Mouse (Mus musculus) adrenal gland, adult (tissue): ENCODE data around the gene Upf3b.
"Not testable (repeated sequence)": the region's sequence is repeated elsewhere in the genome, so short reads cannot be mapped to it uniquely, and the experiment has no call there.

Experiments used
- DNase-seq, 2 experiments: peaks; one replicate each; pipeline ENCODE4 v3.0.0; 2022 to 2023; ENCODE audit warnings: low spot score in 1 of 2; ENCODE audit not compliant: inconsistent age in 2 of 2

The Upf3b gene

DNA sequence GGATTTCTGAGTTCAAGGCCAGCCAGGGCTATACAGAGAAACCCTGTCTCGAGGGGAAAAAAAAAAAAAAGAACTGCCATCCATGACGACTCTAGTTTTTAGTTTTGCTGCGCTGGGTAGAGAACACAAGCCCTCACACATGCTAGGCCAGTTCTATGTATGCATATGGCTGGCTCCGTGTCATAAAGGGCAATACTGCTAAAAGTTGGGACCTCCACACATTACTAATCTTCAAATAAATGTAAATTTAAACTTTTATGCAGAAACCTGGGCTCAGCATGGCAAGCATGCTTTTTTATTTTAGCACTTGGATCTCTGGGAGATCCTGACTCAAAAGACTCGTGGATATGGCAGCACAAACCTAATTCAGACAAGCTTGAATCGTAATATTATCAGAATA is 28.9 kb downstream of the Upf3b start:
- DNase-seq: no peak

DNA sequence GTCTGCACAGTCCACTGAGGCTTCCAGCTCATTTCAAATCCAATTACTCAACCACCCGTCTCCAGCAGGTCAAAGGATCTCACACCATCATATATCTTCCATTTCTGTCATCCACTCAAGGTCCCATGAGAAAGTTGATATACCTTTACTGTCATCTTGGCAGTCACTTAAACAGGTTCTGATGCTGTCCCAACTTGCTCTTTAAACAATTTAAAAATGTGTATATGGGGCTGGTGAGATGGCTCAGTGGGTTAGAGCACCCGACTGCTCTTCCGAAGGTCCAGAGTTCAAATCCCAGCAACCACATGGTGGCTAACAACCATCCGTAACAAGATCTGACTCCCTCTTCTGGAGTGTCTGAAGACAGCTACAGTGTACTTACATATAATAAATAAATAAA is 29.8 kb downstream of the Upf3b start:
- not testable (repeated sequence) for DNase-seq

DNA sequence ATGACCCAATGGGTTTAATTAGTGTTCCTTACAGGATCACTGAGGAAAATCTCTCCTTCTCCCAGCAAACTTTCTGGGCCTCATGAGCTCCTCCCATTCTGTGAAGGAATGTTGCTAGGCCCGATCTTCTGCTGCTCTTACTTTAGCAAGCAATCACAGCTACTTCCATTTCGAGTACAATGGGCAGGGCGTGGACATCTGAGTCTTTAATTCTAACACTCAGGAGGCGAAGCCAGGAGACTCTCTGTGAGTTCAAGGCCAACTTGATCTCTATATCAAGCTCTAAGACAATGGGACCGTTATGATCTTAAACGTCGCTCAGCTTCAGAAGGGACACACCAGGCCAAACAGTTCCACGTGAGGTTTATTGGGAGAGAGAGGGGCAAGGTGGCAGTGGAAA is 33.5 kb downstream of the Upf3b start:
- DNase-seq: no peak

- peak; percentile 34 to 85 for DNase-seq
Measured at GRCm38 (mm10) chrX:37074262-37074892, 35.7 kb downstream of the Upf3b start.

- DNase-seq: no peak
Measured at GRCm38 (mm10) chrX:37068766-37069165, 41.4 kb downstream of the Upf3b start.

GRCm38 (mm10) chrX:37067299-37067698 is 42.8 kb downstream of the Upf3b start:
- no peak for DNase-seq

GRCm38 (mm10) chrX:37063902-37064301 is 46.2 kb downstream of the Upf3b start:
- DNase-seq: no peak

DNA sequence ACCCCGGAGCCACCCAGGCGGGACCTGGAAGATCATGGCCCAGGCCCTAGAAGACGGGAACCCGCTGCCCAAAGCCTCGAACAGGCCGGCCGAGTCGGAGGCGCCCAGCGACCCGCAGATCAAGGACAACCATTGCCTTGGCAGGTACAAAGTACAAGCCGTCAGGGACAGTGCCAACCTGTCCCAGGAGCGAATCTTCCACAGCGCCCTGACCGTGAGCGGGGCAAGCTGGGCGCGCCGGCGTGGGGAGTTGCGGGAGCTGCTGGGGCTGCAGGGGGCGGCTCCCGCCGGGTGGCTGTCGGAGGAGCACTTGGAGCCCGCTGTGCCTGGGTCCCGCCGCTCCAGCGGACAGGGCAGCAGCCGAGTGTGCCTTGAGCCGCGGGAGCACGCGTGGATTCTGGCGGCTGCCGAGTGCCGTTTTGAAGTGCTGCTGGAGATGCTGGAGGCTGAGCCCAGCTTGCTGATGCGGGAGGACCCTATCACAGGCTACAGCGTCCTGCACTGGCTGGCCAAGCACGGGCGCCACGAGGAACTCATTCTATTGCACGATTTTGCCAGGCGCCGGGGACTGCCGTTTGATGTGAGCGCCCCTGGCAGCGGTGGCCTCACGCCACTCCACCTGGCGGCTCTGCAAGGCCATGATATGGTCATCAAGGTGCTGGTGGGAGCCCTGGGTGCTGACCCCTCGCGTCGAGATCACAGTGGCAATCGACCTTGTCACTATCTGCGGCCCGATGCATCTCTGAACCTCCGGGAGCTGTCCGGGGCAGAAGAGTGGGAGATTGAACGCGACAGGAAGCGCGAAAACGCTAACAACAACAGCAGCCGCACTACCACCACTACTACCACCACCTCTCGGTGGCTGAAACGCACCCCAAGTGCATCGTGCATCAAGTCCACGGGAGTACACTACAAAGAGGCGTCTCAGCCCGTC is 61.0 kb downstream of the Upf3b start:
- peak; percentile 30 to 65 for DNase-seq

- peak; percentile 53 to 63 for DNase-seq
Measured at GRCm38 (mm10) chrX:37048066-37048889, 61.8 kb downstream of the Upf3b start, which contains the start of gene Sowahd. Gene Sowahd (plus strand): TSS chrX:37048845.

DNA sequence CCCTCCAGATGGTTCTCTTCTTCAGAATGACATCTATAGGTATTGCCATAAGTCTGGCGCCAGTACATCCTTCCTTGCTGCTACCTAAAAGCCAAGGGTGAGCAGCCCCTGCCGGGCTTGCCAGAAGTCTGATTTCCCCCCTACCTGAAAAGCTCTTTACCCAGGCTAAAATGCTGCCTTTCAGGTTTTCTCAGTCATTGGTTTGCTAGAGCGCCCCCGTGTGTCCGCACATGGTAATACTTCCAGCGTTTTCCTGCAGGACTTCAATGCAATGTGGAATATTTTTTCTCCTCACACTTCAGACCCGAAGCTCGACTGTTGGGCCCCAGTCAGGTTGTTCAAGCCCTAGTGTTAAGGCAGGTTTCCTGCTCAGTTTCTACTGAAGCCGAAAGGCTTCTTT is 67.4 kb downstream of the Upf3b start:
- peak; percentile 42 to 79 for DNase-seq
